Comparison of ENCODE assay signal across 10 mouse cellular contexts in the genomic region with DNA sequence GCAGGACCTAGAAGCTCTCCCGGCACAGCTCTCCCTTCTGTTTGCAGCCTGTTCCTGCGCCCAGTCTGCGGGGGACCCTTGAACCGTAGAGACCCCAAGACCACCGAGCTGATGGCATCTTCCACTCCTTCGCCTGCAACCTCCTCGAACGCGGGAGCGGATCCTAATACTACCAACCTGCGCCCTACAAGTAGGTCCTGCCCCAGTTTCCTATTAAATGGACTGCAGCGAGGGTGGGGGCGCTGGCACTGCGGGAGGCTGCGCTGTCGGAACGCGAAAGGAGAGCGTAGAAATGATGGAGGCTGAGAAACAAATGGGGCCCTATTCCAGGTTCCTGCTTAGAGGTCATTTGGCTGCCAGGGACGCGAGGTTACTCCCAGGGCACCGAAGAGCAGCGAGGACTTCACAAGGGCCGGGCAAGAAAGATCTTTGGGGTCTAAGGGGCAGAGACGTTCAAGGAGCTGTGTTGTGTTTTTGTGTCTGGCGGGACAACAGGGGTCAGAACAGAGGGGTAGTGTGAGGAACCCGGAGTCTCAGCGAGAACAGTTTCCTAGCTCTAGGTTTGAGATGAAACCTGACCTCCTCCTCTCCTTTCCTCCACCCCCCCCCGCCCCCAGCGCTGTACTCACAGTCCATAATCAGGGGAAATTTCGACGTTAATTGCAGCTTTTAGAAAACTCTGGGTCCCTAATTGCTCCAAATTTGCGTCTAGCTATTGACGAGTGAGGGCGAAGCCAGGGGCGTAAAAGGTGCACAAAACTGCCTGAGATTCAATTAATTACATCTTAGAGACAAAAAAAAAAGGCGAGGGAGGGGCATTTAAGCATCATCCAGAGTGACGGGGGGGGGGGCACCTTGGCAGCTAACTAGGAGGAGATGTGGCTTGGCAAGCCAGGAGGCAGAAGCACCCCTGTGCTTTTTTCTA. TPM values are rescaled to one million over a fixed set of nuclear protein-coding genes. Genes with fewer than 3 reads are reported as not detected.
DNase-seq lines count a peak whose midpoint lies in the region; ATAC-seq and TF ChIP-seq lines count a peak whose summit lies in the region.
"Had no signal": no experiment of that assay in that cellular context is flagged by ENCODE, and none has a peak within 500 bp of the region (broad histone marks: within the 10 kb centered on the region; RNA-seq: fewer than 3 reads in every experiment).

No protein-coding gene starts in this region.

- ATAC-seq in heart, embryonic 12.5 days (ENCODE audit: insufficient number of reproducible peaks, low FRiP score), result no peak
- no peak for ATAC-seq in forebrain, embryonic 15.5 days (replicated peaks)
- no peak for ATAC-seq in midbrain, embryonic 12.5 days (ENCODE audit: low FRiP score, low read depth)
- no peak for ATAC-seq in liver, embryonic 12.5 days

- H3K36me3 ChIP-seq in heart, embryonic 12.5 days, result no peaks in the 10 kb centered on the region
- H3K36me3 ChIP-seq in heart, adult 2 months (ENCODE audit: control insufficient read depth, insufficient read depth, low read length), result no peaks in the 10 kb centered on the region
- no peaks in the 10 kb centered on the region for H3K36me3 ChIP-seq in forebrain, embryonic 15.5 days
- no peaks in the 10 kb centered on the region for H3K36me3 ChIP-seq in midbrain, embryonic 12.5 days
- no peaks in the 10 kb centered on the region for H3K36me3 ChIP-seq in liver, embryonic 12.5 days

- no peak for TF ChIP-seq EP300 in heart, adult 2 months (IDR thresholded peaks at IDR 0.05; ENCODE audit: insufficient read depth, low read depth, low read length)

- no peak for TF ChIP-seq CTCF in heart, adult 2 months (IDR thresholded peaks at IDR 0.05)

- peaks cover 65% of the 10 kb centered on the region for H3K4me1 ChIP-seq in heart, embryonic 12.5 days (replicated peaks)
- H3K4me1 ChIP-seq in heart, adult 2 months (ENCODE audit: control insufficient read depth, insufficient read depth, low read length), result no peaks in the 10 kb centered on the region
- peaks cover 83% of the 10 kb centered on the region for H3K4me1 ChIP-seq in forebrain, embryonic 15.5 days
- peaks cover 82% of the 10 kb centered on the region for H3K4me1 ChIP-seq in midbrain, embryonic 12.5 days
- peaks cover 31% of the 10 kb centered on the region for H3K4me1 ChIP-seq in liver, embryonic 12.5 days

- H3K9ac ChIP-seq in heart, embryonic 12.5 days, result no peak overlapping the region
- no peak overlapping the region for H3K9ac ChIP-seq in heart, adult 2 months (ENCODE audit: low read depth, low read length)
- peak overlapping the region; percentile 69 for H3K9ac ChIP-seq in forebrain, embryonic 15.5 days (replicated peaks)
- H3K9ac ChIP-seq in midbrain, embryonic 12.5 days (replicated peaks), result peak overlapping the region; percentile 61
- H3K9ac ChIP-seq in liver, embryonic 12.5 days, result no peak overlapping the region

- peak overlapping the region; percentile 70 for H3K4me2 ChIP-seq in heart, embryonic 12.5 days
- H3K4me2 ChIP-seq in forebrain, embryonic 15.5 days (replicated peaks), result peak overlapping the region; percentile 65
- H3K4me2 ChIP-seq in midbrain, embryonic 12.5 days (replicated peaks), result peak overlapping the region; percentile 56
- no peak overlapping the region for H3K4me2 ChIP-seq in liver, embryonic 12.5 days

- no peak for TF ChIP-seq POLR2A in heart, adult 2 months (IDR thresholded peaks at IDR 0.05; ENCODE audit: insufficient read depth, low read depth, low read length)

- H3K9me3 ChIP-seq in heart, embryonic 12.5 days (replicated peaks), result no peaks in the 10 kb centered on the region
- H3K9me3 ChIP-seq in forebrain, embryonic 15.5 days, result no peaks in the 10 kb centered on the region
- H3K9me3 ChIP-seq in midbrain, embryonic 12.5 days, result no peaks in the 10 kb centered on the region
- no peaks in the 10 kb centered on the region for H3K9me3 ChIP-seq in liver, embryonic 12.5 days (replicated peaks)

- no peak overlapping the region for H3K27ac ChIP-seq in heart, embryonic 12.5 days (ENCODE audit: poor library complexity, severe bottlenecking)
- no peak overlapping the region for H3K27ac ChIP-seq in heart, adult 2 months
- H3K27ac ChIP-seq in forebrain, embryonic 15.5 days (replicated peaks), result peak overlapping the region; percentile 93
- peak overlapping the region; percentile 77 for H3K27ac ChIP-seq in midbrain, embryonic 12.5 days (replicated peaks)
- no peak overlapping the region for H3K27ac ChIP-seq in liver, embryonic 12.5 days

- DNase-seq in heart, adult 2 months, result no peak
- DNase-seq in R1 (ENCODE audit: low read depth, low spot score), result peak; percentile 14
- no peak for DNase-seq in gastrocnemius, postnatal 36 days
- DNase-seq in liver, result no peak
- DNase-seq: adrenal gland, adult 8-10 months had no signal

- intact Hi-C loops in heart, adult 2 months (cut with DNase I), result no loop called here
- intact Hi-C loops in gastrocnemius, postnatal 36 days (cut with DNase I), result no loop called here

- 2% methylated on average over 38 of the region's 38 CpGs for WGBS in heart, embryonic 12.5 days
- WGBS in heart, adult 2 months, result 3% methylated on average over 38 of the region's 38 CpGs
- under 1% methylated on average over 38 of the region's 38 CpGs for WGBS in forebrain, embryonic 15.5 days
- WGBS in midbrain, embryonic 12.5 days, result under 1% methylated on average over 38 of the region's 38 CpGs
- WGBS in liver, embryonic 12.5 days (ENCODE audit: insufficient replicate concordance), result 3% methylated on average over 38 of the region's 38 CpGs

- H3K79me2 ChIP-seq in heart, adult 2 months (replicated peaks; ENCODE audit: control insufficient read depth, insufficient read depth, low read length), result no peaks in the 10 kb centered on the region

- peaks cover 93% of the 10 kb centered on the region for H3K27me3 ChIP-seq in heart, embryonic 12.5 days (replicated peaks)
- peaks cover 34% of the 10 kb centered on the region for H3K27me3 ChIP-seq in heart, adult 2 months (ENCODE audit: control insufficient read depth, insufficient read depth, low read length)
- peaks cover 60% of the 10 kb centered on the region for H3K27me3 ChIP-seq in forebrain, embryonic 15.5 days
- peaks cover 100% of the 10 kb centered on the region for H3K27me3 ChIP-seq in midbrain, embryonic 12.5 days
- peaks cover 100% of the 10 kb centered on the region for H3K27me3 ChIP-seq in liver, embryonic 12.5 days (replicated peaks)

- peak overlapping the region; percentile 23 for H3K4me3 ChIP-seq in heart, embryonic 12.5 days
- H3K4me3 ChIP-seq in heart, adult 2 months, result no peak overlapping the region
- H3K4me3 ChIP-seq in forebrain, embryonic 15.5 days, result peak overlapping the region; percentile 52
- H3K4me3 ChIP-seq in midbrain, embryonic 12.5 days, result peak overlapping the region; percentile 44
- no peak overlapping the region for H3K4me3 ChIP-seq in liver, embryonic 12.5 days

RNA-seq across cellular contexts. Expression of gene Gad1, which starts 11.1 kb away (rescaled TPM):
- polyA plus RNA-seq in heart, embryonic 12.5 days (2016; fragmentation: Nextera tagmentation; extraction: Ambion mirVana), result 0.22 and 0.33 TPM in 2 replicates
- total RNA-seq in heart, adult 2 months (2021), result under 1 TPM; 0.23 to 0.45 TPM
- 0.04 and 0.12 TPM in 2 replicates for polyA plus RNA-seq in heart, adult 2 months (2012; rRNA removed)
- polyA plus RNA-seq in forebrain, embryonic 15.5 days (2015; fragmentation: Nextera tagmentation; extraction: Ambion mirVana), result 70.9 and 71.1 TPM in 2 replicates
- 26.5 and 27.0 TPM in 2 replicates for polyA plus RNA-seq in midbrain, embryonic 12.5 days (2016; fragmentation: Nextera tagmentation; extraction: Ambion mirVana)
- 1 to 10 TPM; 1.1 to 1.6 TPM for total RNA-seq in gastrocnemius, postnatal 36 days (2021)
- polyA plus RNA-seq in liver, embryonic 12.5 days (2016; fragmentation: Nextera tagmentation; extraction: Ambion mirVana), result 0.14 TPM in 1 of 2 replicates, not detected in the other
- polyA plus RNA-seq: C2C12 had no signal

RNA-seq across cellular contexts. Expression of gene Erich2, which starts 55.4 kb away (rescaled TPM):
- 0.36 and 0.64 TPM in 2 replicates for polyA plus RNA-seq in heart, embryonic 12.5 days (2016; fragmentation: Nextera tagmentation; extraction: Ambion mirVana)
- total RNA-seq in heart, adult 2 months (2021), result not detected
- 1.0 TPM in 1 of 2 replicates, not detected in the other for polyA plus RNA-seq in heart, adult 2 months (2012; rRNA removed)
- polyA plus RNA-seq in forebrain, embryonic 15.5 days (2015; fragmentation: Nextera tagmentation; extraction: Ambion mirVana), result 2.0 and 2.4 TPM in 2 replicates
- 2.6 and 3.0 TPM in 2 replicates for polyA plus RNA-seq in midbrain, embryonic 12.5 days (2016; fragmentation: Nextera tagmentation; extraction: Ambion mirVana)
- not detected for total RNA-seq in gastrocnemius, postnatal 36 days (2021)
- polyA plus RNA-seq in liver, embryonic 12.5 days (2016; fragmentation: Nextera tagmentation; extraction: Ambion mirVana), result 0.13 TPM in 1 of 2 replicates, not detected in the other

Comparison
In these comparisons a context has a peak if more than half of its experiments do, and no peak if none do; other contexts are left out.
1. H3K4me3 ChIP-seq: peak in heart, embryonic 12.5 days (single experiment), forebrain, embryonic 15.5 days (single experiment) and midbrain, embryonic 12.5 days (single experiment); none in heart, adult 2 months (single experiment) and liver, embryonic 12.5 days (single experiment).
2. H3K27ac ChIP-seq: peak in forebrain, embryonic 15.5 days (single experiment) and midbrain, embryonic 12.5 days (single experiment); none in heart, embryonic 12.5 days (single experiment), heart, adult 2 months (single experiment) and liver, embryonic 12.5 days (single experiment).
3. H3K9ac ChIP-seq: peak in forebrain, embryonic 15.5 days (single experiment) and midbrain, embryonic 12.5 days (single experiment); none in heart, embryonic 12.5 days (single experiment), heart, adult 2 months (single experiment) and liver, embryonic 12.5 days (single experiment).
4. RNA of gene Gad1, which starts 11.1 kb away (polyA plus RNA-seq): 70.9 to 71.1 TPM in forebrain, embryonic 15.5 days and 26.5 to 27.0 TPM in midbrain, embryonic 12.5 days; 0.22 to 0.33 TPM in heart, embryonic 12.5 days, 0.14 TPM in liver, embryonic 12.5 days and 0.04 to 0.12 TPM in heart, adult 2 months; every median in the first group is over 10 times any median in the second.